Mouse (Mus musculus) retina, postnatal 7 days (tissue): ENCODE measurements around the gene Rab5c.

Experiments used
- DNase-seq: peaks from one replicate; pipeline ENCODE4 v3.0.0-alpha.2; 2012; ENCODE audit warnings: low read depth, low spot score

Rab5c gene

DNA sequence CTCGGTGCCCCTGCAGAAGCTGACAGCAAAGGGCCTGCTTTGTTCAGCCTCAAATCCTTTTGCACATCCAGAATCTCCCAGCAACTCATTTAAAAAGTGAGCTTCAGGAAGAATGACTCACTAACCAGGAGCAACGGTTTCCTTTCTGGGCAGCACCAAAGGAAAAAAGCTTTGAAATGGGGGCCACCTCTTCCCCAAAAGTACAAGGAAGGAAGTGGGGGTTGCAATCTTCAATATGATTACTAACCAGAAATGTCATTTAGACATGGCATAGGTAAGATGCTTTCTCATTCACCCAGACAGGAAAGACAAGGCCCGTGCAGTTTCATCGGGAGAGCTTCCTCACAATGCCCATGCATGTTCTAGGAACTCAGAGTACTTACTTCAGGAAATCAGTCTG lies 16.8 kb downstream of the Rab5c start:
- DNase-seq = no peak

DNA sequence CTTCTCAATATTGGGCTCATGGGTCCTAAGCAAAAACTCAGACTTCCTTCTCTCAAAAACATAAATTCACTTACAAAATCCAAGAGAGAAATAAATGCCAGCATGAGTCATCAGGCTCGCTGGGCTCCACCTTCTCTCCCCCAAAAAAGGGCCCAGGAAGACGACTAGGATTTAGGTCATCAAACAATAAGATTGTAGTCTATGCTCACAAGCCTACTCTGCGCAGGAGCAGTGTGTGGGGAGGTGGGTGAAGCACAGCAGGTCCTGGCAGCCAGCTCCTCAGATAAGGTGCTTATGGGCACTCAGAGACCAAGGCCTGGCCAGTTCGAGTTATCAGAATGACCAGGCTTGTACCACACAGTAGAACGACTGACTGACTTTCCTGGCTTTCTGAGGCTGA lies 17.7 kb downstream of the Rab5c start:
- no peak for DNase-seq

DNA sequence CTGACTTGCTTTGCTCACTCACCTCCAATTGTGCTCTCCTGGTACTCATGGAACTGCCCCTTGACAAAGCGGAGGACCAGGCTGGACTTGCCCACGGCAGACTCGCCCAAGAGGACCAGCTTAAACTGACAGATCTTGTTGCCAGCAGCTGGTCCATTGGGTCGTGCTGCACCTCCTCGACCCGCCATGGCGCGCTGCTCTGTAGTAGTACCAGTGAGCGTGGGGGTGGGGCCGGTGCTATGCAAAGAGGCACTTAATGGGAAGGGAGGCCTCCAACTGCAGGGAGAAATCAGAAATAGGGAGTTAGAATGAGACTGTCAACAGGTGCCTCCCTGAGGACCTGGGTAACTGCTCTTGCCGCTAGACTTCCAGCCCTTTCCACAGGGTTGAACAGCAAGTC lies 18.1 kb downstream of the Rab5c start:
- DNase-seq = no peak

DNA sequence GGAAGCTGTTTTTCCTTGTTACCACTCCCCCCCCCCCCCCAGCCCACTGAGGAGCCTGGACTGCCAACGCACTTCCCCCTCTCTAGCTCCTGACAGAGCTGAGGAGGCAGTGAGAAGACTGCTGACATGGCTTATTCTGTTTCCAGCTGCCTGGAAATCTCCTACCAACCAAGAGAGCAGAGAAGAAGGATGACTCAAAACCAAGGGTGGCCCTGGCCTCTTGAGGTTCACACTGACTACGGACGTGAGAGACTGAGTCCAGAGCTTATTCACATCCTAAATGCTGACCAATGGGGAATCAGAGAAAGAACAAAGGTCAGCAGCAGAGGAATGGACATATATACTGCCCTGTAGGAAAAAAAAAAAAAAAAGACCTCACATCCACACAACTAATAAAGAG lies 18.7 kb downstream of the Rab5c start:
- DNase-seq = no peak

DNA sequence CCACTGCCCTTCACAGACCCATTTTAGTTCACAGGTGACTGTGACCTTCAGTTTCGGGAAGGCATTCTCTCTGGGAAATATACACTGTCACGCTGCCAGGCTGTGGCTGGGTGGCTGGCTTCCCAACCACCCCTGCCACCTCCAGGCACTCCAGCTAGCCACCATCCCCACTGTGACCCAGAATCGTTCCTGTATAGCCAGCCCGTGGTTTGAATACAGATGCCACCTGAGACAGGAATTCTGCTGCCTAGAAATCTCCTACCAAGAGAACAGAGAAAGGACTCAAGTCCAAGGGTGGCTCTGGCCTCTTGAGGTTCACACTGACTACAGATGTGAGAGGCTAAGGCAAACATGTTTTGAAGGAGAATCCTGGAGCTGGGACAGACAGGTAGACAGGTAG lies 19.1 kb downstream of the Rab5c start:
- DNase-seq = no peak

DNA sequence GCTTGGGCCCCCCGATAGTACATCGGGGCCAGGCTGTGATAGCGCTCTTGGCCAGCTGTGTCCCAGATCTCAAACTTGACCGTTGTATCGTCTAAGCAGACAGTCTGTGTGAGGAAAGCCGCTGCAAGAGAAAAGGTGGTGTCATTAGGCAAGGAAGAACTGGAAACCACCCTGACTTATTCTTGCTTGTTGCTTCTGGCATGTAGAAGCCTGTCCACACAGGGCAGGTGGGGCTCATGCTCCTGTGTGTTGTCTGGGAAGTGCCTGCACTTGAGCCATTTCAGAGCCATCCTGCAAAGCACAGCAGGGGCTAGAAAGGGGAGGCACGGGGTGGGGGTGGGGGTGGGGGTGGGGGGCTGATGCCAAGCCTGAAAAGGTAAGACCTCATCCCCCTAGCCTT lies 19.6 kb downstream of the Rab5c start:
- DNase-seq = no peak

DNA sequence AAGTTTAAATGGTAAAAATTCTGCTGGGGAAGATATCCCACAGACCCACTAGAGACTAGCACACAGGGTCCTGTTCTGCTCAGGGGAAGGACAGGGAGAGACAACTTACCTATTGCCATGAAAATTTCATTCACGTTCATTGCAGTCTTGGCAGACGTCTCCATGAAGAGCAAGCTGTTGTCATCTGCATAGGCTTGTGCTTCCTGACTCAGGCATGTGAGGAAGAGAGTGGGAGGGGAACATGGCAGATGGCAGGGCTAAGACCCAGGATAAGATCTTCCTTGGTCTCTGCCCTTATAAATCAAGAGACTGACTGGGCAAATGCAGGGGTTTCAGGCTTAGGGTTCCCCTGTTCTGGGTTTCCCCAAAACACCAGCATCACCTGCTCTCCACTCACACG lies 21.4 kb downstream of the Rab5c start:
- DNase-seq = no peak

GRCm38 (mm10) chr11:100714948-100715347 lies 23.1 kb downstream of the Rab5c start:
- no peak for DNase-seq

DNA sequence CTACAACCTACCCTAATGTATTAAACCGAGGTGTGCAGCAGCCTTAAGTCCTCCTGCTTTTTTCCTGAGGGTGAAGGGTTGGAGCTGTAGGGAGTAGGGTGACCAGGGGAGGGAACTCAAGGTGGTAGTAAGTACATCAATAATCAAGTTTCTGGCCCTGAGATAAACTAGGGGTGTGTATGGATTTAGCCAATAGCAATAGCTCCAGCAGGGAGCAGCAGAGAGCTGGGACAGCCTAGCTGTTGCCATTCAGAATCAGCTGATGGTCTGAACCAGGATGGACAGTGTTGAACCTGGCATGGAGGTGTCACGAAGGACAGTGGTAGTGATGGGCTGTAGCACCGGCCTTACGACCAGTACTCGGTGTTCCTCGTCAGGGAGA lies 23.5 kb downstream of the Rab5c start:
- peak; percentile 46 for DNase-seq

DNA sequence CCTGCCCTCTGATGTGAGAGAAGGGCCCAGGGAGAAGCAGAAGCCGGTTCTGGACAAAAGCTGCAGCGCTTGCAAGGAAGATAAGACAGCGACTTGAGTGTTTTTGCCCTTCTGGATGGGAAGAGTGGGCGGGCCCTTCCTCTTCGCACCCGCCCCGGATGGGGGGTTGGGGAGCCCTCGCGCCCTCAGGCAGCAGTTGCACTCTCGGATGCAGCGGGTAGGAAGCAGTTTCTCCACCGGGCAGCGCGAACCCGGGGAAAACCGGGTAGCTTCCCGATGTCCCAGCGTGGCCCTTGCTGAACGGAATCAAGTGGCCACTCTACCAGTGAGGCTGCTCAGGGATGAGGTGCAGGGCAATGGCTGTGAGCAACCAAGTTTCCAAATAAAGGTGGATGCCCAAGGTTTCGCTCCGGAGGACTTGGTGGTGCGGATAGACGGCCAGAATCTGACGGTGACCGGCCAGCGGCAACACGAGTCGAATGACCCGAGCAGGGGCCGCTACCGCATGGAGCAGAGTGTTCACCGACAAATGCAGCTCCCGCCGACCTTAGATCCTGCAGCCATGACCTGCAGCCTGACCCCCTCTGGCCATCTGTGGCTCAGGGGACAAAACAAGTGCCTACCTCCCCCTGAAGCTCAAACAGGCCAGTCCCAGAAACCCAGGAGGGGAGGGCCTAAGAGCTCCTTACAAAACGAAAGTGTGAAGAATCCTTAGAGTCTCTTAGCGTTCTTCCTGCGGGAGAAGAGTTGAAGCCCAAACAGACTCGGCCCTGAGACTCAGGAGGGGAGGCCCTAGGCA lies 24.1 kb downstream of the Rab5c start, which contains the start of gene Hspb9:
Hspb9 (plus strand) TSS at position 116 of the 799 bp plus-strand sequence.
- no peak for DNase-seq

DNA sequence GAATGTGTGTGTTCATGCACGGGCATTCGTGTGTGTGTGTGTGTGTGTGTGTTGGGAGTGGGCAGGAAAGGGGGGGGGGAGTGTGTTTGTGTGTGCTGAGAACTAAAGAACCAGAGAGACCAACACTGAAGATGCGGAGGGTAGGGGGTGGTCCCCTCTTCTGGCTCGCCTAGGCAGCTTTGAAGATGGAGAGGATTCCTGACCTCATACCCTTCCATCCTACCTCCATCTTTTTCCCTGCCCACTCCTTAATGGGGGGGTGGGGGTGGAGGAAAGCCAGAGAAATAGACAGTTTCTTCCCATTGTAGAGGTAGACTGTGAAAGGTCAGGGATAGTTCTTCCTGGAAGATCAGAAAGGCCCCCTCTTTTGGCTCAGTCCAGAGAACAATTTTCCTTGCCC lies 24.8 kb downstream of the Rab5c start:
- no peak for DNase-seq

DNA sequence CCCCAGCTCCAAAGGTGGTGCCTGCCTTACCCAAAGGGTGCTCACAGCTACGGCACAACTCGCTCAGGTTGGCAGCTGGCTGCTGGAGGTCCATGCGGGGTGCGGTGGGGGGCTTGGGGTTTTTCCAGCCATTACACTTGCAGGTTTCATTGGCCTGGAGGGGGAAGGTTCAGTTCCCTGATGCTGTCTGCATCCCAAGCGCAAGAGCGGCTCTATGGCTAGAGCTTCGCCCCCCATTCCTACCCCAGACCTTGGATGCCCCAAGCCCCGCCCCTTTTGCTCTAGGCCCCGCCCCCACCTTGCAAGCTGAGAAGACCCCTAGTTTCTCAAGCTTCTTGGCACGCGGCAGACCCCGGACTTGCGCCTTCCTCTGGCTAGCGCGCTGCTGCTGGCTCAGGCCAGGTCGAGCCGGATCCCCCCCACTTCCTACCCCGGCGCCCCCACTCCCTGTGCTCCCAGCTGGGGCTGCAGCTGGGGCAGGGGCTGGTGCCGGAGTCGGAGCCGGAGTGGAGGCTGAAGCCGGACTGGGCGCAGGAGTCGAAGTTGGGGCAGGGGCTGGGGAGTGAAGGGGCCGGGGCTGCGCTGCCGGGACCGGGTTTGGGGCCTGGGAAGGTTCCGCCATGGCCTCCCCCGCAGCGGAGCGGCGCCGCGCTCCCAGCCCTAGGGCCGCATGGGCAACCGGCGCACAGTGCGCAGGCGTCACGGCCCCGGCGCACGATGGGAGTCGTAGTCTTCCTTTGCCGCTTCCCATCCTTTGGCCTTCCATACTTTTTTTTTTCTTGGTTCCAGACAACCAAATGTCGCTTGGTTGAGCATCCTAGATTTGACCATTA lies 26.0 kb downstream of the Rab5c start, which contains the start of gene Kat2a:
Kat2a (minus strand) TSS at position 683 of the 833 bp plus-strand sequence.
- DNase-seq = peak; percentile 74

GRCm38 (mm10) chr11:100710977-100711376 lies 27.0 kb downstream of the Rab5c start:
- DNase-seq = no peak

DNA sequence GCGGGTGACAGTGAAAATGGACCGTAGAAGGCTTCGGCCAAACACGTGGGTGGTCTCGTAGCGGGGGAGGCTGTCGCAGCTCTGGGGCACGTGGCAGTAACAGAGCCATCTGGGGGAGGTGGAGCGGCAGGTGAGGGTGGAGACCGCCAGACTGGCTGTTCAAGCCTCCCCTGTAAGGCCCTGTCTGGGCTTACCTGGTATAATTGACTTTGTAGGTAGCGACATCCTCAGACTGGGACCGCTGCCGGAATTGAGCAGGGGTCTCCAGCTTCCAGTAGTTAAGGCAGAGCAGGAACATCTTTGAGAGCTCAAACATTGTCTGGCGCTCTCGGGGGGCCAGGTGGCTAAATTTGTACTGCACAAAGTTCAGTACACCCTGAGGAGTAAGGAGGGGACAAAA lies 27.5 kb downstream of the Rab5c start:
- DNase-seq = no peak

DNA sequence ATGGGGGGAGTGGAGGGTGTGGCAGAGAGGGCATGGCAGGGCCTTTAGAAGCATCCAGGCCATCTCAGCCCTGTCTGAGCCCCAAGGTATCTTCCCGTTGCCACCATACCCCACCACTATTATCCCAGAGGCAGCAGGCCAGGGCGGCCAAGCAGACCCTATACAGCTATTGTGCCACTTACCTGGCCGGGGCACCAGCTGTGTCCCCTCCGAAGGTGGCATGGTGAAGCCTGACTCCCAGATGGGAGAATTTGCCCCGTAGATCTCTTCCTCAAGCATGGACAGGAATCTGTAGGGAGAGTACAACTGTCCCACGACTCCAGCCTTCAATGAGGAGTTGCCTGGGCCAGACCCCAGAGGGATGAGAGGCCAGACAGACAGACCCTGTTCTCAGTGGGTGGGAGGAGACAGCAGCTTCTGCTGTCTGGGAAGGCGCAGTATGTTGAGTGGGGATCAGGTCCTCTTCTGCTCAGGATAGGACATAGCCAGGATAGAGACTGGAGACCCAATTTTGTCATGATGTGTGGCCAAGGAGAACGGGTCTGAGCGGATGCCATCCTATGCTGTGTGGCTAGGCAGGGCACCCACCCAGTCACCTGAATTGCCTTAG lies 28.7 kb downstream of the Rab5c start:
- DNase-seq = no peak

DNA sequence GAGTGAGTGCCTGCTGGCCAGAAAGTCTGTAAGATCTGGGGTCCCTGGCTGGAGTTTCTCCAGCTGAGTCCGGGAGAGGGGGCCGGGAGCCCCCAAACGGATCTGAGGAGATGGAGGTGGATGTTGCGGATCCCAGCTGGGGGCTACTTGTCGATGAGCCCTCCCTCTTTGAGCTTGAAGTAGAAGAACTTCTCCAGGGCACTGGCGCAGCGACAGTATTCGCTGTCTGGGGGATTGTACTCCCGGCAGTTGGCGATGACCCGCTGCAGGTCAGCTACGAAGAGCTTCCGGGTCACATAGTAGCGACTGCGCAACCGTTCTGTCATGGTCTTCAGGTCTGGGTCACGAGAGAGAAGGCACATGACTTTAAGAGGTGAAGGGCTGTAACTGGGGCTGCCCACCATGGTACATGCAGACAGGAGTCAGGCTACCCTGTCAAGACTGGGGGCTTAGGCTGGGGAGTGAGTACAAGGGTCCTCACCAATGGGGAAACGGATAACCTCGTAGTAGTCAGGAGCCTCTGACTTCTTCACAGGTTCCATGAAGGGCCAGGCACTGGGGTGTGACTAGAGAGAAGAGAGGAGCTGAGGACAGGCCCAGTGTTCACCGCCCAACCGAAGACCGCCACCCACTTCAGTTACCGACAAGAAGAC lies 32.8 kb downstream of the Rab5c start:
- no peak for DNase-seq

GRCm38 (mm10) chr11:100703851-100704531 lies 34.0 kb downstream of the Rab5c start, which contains the start of gene Dhx58:
TSS of gene Dhx58 (minus strand) at chr11:100704271.
- DNase-seq = no peak

DNA sequence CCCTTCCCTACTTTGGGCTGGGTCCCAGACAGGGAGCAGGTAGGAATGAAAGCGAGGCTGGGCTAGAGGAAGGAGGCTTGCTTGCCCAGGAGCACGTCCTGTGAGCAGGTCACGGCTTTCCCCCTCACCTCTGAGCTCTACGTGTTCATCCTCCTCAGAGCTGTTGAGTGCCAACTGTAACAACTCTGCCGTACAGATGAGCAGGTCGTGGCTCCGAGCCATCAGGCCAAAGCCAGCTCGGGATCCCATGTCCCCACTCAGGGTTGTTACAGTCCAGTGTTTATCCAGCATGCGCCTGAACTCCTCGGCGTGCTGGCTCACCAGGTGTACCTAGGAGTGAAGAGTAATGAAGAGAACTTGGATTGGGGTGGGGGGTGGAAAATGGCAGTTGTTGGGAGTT lies 34.6 kb downstream of the Rab5c start:
- no peak for DNase-seq

GRCm38 (mm10) chr11:100702906-100703305 lies 35.1 kb downstream of the Rab5c start:
- no peak for DNase-seq

DNA sequence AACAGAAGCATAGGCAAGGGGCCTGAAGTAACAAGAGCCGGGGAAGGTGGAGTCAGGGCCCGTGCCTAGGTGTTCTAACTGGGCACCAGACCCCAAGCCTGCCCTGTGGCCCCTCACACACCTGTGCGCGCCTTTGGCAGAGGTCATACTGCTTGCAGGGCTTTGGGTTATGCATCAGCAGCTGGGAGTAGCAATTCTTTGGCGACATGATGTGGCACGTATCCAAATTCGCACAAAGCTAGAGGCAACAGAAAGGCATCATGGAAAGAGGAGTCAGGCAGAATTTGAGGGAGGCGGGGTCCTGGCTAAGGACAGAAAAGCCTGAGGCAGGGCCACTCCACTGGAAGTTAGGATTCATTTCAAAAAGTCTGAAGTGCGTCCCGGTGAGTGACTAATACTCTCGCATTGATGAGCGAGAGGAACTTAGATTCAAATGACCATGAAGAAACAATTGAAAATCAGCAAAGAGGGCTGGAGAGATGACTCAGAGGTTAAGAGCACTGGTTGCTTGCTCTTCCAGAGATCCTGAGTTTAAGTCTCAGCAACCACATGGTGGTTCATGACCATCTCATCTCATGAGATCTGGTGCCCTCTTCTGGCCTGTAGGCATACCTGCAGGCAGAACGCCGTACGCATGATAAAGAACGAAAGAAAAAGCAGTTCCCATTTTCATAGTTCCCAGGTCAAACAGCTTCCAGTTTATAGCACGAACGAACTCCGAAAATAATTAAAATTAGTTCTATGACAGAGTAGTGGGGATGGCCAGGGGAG lies 35.7 kb downstream of the Rab5c start:
- DNase-seq = peak; percentile 67
